Mouse (Mus musculus): Measurements from ENCODE around the gene Fsd1.

Gene Fsd1

GRCm38 (mm10) chr17:56031431-56031830 lies 45.1 kb downstream of the Fsd1 start:
- 94% methylated on average over 7 of the region's 7 CpGs for WGBS

GRCm38 (mm10) chr17:56032127-56032733 lies 45.9 kb downstream of the Fsd1 start:
- 47% methylated on average over 6 of the region's 6 CpGs for WGBS

- WGBS = 65% methylated on average over 7 of the region's 7 CpGs
These were observed 46.5 kb downstream of the Fsd1 start for GRCm38 (mm10) chr17:56032831-56033230.

- 79% methylated on average over 7 of the region's 7 CpGs for WGBS
These were observed 47.9 kb downstream of the Fsd1 start for GRCm38 (mm10) chr17:56034040-56034725.

GRCm38 (mm10) chr17:56034726-56035100 lies 48.4 kb downstream of the Fsd1 start:
- 79% methylated on average over 6 of the region's 6 CpGs for WGBS

GRCm38 (mm10) chr17:56035216-56035615 lies 48.9 kb downstream of the Fsd1 start:
- WGBS = 71% methylated on average over 4 of the region's 4 CpGs

- whole genome bisulfite sequencing = under 1% methylated on average over 74 of the region's 74 CpGs
These were observed 50.0 kb downstream of the Fsd1 start, which contains the start of gene Sh3gl1 for GRCm38 (mm10) chr17:56036176-56036900. Sh3gl1 (minus strand) TSS chr17:56036635.

GRCm38 (mm10) chr17:56036901-56037287 lies 50.6 kb downstream of the Fsd1 start:
- 38% methylated on average over 13 of the region's 13 CpGs for WGBS

GRCm38 (mm10) chr17:56038583-56039261 lies 52.4 kb downstream of the Fsd1 start:
- 65% methylated on average over 8 of the region's 8 CpGs for WGBS

GRCm38 (mm10) chr17:56039345-56039744 lies 53.0 kb downstream of the Fsd1 start:
- 75% methylated on average over 4 of the region's 4 CpGs for WGBS

GRCm38 (mm10) chr17:56040030-56040856 lies 53.9 kb downstream of the Fsd1 start, which contains the start of gene Chaf1a:
Chaf1a (plus strand) TSS chr17:56040439.
- under 1% methylated on average over 65 of the region's 68 CpGs for WGBS

GRCm38 (mm10) chr17:56040857-56041163 lies 54.5 kb downstream of the Fsd1 start:
- WGBS = 2% methylated on average over 12 of the region's 12 CpGs

All from cerebral cortex, adult 2 months (tissue).